Mouse (Mus musculus) right cerebral cortex, adult 2 months (tissue): ENCODE measurements at regions not wholly inside any gene's neighbourhood (a gene's known extent, or its start where the extent isn't known, plus 50 kb on each side); places are given as distances from the start of the nearest gene placed in this dataset.
A peak's percentile ranks its signal among the peaks of the same experiment; 100 is the strongest.

Source experiments
- DNase-seq, 2 experiments: peaks; one replicate each; pipeline ENCODE4 v3.0.0; 2021 to 2022; ENCODE audit warnings: low spot score in 2 of 2

GRCm38 (mm10) chr12:26068685-26069008, 346.4 kb downstream of the Rnf144a start:
- DNase-seq = no peak

- no peak for DNase-seq
These were observed 347.0 kb downstream of the Rnf144a start for GRCm38 (mm10) chr12:26067866-26068684.

GRCm38 (mm10) chr12:26060378-26060777, 354.7 kb downstream of the Rnf144a start:
- DNase-seq = no peak

- no peak for DNase-seq
These were observed 356.0 kb downstream of the Rnf144a start for GRCm38 (mm10) chr12:26059090-26059489.

- peak in 1 of 2 experiments; percentile 21 for DNase-seq
These were observed 357.5 kb downstream of the Rnf144a start for GRCm38 (mm10) chr12:26057491-26058054.

GRCm38 (mm10) chr12:26046991-26047390, 368.1 kb downstream of the Rnf144a start:
- no peak for DNase-seq

- DNase-seq = no peak
These were observed 369.7 kb downstream of the Rnf144a start for GRCm38 (mm10) chr12:26045321-26045720.

- DNase-seq = peak; percentile 21 to 22
These were observed 402.1 kb downstream of the Rnf144a start for GRCm38 (mm10) chr12:26012951-26013350.

GRCm38 (mm10) chr12:25994063-25994462, 421.0 kb downstream of the Rnf144a start:
- no peak for DNase-seq

- DNase-seq = no peak
These were observed 423.1 kb downstream of the Rnf144a start for GRCm38 (mm10) chr12:25991801-25992525.

GRCm38 (mm10) chr12:25982545-25982944, 432.5 kb downstream of the Rnf144a start:
- no peak for DNase-seq

GRCm38 (mm10) chr12:25978335-25978734, 436.7 kb downstream of the Rnf144a start:
- no peak for DNase-seq

GRCm38 (mm10) chr12:25958584-25958983, 456.5 kb downstream of the Rnf144a start:
- no peak for DNase-seq

- no peak for DNase-seq
These were observed 457.5 kb downstream of the Rnf144a start for GRCm38 (mm10) chr12:25957547-25957946.

- no peak for DNase-seq
These were observed 467.9 kb downstream of the Rnf144a start for GRCm38 (mm10) chr12:25947107-25947506.

- no peak for DNase-seq
These were observed 468.9 kb downstream of the Rnf144a start for GRCm38 (mm10) chr12:25946121-25946520.

- DNase-seq = no peak
These were observed 476.2 kb downstream of the Rnf144a start for GRCm38 (mm10) chr12:25938856-25939255.

GRCm38 (mm10) chr12:25934946-25935345, 480.1 kb downstream of the Rnf144a start:
- DNase-seq = no peak

GRCm38 (mm10) chr12:25934526-25934925, 480.5 kb downstream of the Rnf144a start:
- no peak for DNase-seq

- DNase-seq = peak; percentile 12 to 20
These were observed 488.7 kb downstream of the Rnf144a start for GRCm38 (mm10) chr12:25926367-25926766.

GRCm38 (mm10) chr12:25924526-25924925, 490.5 kb downstream of the Rnf144a start:
- DNase-seq = peak; percentile 40 to 53

GRCm38 (mm10) chr12:25923772-25924171, 491.3 kb downstream of the Rnf144a start:
- no peak for DNase-seq

- no peak for DNase-seq
These were observed 509.4 kb downstream of the Rnf144a start for GRCm38 (mm10) chr12:25905614-25906013.
